Mouse (Mus musculus): Measurements from ENCODE around the gene Lonp1.
"Not testable (repeated sequence)": the region's sequence is repeated elsewhere in the genome, so short reads cannot be mapped to it uniquely, and the experiment has no call there.

Gene Lonp1

DNA sequence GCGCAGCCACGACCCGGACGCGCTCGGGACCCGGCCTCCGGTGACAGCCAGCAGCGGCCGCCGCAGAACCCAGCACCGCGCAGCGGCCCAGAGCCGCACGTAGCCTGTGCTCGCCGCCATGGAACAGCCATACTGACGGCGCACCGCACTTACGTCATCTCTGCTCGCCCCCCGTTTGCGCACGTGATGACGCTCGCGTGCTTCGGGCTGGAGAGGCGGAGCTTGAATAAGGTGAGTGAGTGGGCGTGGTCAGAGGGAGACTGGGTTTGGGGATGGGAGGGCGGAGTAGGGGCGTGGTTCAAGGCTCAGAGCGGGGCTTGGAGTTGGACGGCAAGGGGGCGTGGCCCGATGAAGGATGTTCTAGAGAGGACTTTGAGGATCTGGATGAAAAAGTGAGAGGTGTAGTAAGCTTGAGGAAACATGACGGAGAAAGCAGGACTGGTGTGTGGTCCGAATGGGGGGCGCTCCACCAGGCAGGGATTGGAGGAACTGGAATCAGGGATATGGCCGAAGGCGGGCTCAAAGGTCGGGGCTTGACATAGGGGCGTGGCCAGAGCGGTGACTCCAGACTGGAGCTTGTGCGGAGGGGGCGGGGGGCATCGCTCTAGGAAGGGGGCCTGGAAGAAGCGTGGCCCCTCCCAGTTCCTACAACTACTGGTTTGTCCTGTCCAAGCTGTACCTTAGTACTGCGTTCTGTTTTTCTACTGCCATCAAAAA lies at the start of gene Lonp1:
Lonp1 (minus strand) TSS at position 134 of the 717 bp plus-strand sequence.
- DNase-seq, result peak; percentile 98

DNA sequence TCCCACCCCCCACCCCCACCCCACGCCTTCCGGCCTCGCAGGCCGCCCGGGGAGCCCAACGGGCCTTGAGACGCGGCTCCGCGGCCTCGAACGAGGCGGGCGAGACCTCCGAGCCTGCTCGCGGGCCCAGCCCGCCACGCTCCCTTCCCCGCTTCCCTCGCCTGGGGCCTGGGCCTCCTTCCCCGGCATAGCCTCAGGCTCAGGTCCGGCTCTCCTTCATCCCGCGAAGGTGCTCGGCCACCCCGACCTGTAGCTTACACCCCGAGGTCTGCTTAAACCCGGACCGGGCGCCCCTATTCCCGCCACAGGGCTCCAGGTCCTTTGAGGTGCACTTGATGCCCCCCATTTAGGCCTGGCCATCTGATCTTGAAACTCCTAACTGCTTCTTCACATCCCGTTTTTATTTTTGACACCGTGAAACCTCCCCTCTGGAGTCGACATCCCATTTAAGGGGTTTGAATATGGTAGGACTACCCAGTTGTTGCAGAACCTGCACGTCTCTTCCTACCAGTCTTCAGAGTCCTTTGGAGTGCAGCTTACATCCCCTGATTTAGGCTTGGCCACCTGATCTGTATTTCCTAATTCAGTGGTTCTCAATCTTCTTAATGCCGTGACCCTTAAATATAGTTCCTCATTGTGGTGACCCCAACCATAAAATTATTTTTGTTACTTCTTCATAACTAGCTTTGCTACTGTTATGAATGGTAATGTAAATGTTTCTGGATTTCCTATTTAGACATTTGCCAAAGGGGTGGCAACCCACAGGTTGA lies 47.1 kb upstream of the Lonp1 start:
- DNase-seq, result no peak

DNA sequence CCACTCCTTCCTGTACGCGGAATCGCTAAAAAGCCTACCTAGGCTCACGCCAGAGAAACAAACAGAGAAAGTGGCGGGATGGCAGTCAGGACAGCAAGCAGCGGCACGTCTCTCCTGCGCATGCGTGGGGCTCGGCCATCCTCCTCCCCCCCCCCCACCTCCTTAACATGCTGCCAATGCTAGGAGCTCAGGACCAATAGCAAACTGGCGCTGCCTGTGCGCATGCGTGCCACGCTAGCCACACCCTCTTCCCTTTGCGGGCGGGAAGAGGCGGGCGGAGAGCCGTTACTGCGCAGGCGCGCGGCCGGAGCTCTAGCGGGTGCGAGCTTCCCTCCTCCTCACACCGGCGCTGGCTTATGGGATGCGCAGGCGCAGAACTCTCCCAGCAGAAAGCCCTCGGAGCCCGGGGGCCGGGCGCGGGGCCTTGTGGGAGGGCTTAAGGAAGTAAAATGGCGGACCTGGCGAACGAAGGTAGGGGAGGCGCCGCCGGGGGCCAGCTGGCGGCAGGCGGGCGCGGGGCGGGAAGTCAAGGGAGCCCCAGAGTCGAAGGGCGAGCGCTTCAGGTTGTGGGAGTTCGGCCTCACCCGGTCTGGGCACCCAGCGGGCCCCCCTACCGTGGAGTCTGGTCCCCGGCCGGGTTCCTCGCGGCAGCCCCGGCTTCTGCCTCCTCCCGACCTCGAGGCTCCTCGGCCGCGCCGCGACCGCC lies 46.4 kb upstream of the Lonp1 start, which contains the start of gene Ranbp3:
Ranbp3 (plus strand) TSS at position 354 of the 706 bp plus-strand sequence.
- peak; percentile 100 for DNase-seq

DNA sequence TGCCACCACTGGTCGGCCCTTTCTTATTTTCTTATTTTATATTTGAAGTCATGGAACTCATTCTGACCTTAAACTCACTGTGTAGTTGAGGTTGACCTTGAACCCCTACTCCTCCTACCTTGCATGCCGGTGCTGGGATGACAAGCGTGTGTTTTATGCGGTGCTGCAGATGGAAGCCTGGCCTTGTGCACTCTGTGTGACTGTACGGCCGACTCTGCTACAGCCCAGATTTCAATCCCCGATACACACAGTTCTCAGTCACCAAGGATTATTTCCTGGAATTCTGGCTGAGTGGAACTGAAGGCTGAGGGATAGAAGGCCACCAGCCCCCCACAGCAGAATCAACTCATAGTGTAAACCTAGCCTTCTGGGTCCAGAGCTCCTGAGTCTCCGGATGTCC lies 43.1 kb upstream of the Lonp1 start:
- DNase-seq, result no peak

DNA sequence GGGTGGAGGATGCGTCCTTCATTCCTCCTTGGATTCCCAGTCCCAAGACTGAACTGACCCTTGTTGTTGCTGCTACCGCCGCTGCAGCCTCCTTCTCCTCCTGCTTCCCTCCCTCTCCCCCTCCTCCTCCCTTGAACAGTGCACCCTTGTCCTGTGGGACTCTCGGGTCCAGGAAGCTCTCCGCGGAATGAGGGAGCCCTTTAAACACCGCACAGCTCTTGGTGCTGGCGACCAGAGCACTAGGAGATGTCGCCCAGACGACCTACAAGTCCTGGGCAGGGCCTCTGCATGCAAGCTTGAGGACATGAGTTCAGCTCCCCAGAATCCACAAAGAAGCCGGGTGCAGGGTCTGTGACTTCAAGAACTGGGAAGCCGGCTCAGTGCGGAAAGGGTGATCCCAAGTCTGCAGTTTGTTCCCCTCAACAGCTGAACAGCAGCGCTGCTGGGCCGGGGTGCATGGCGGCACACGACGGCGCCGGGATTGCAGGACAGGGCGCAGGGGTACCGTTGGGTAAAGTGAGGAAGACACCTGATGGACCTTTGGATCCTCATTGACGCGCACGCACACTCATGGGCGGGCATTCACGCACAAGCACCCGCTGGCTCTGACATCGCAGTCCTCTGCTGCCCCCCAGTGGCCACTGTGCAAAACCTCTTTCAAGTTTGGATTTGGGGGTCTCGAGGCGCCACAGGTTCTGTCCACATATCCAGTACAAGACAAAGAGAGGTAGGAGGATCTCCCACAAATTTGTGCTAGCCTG lies 41.9 kb upstream of the Lonp1 start:
- peak; percentile 86 for DNase-seq

DNA sequence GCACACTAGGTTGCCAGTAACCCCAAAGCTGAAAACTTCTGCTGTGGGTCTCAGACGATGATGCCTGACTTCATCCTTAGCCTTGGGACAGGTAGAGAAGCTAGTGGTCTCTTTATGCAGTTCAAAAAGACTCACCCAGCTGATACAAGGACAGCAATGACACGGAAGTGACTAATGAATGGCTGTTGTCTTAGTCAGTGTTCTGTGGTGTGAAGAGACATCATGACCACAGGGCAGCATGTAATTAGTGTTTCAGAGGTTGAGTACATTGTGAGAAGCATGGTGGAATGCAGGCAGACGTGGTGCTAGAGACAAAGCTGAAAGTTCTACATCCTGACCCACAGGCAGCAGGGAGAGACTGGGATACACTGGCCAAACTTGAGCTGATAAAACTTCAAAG lies 40.9 kb upstream of the Lonp1 start:
- DNase-seq, result no peak

DNA sequence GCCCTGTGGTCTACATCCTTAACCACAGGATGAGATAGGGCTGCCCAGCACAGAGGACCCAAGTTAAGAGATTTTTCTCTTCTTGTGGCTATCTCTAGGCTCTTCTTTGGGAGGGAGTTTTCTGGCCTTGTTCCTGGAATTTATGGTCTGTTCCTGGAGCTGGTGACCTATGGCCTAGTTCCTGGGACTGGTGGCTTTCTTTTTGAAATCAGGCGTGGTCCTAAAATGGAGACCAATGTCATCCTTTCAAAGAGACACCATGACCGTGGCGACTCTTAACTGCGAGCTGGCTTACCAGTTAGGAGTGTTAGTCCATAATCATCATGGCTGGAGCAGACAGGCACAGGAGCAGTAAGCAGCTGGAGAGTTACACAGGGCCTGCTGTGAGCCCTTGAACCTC lies 39.7 kb upstream of the Lonp1 start:
- no peak for DNase-seq

DNA sequence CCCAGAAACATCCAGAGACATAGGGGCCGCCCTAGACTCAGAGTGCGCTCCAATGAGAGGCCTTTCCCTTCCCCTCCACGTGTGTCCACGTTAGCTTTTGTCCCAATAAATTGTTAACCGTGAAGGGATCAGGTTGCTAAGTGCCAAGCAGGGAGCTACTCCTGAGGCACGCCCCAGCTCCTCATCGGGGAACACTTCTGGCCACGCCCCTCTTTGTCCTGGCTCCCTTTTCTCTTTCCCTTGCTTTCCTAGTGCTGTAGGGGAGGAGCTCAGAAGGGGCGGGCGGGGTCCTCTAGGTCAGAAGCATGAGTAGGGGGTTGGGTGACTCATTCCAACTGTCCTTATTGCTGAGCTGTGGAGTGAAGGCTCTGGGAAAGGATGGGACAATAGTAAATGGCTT lies 37.6 kb upstream of the Lonp1 start:
- DNase-seq, result no peak

DNA sequence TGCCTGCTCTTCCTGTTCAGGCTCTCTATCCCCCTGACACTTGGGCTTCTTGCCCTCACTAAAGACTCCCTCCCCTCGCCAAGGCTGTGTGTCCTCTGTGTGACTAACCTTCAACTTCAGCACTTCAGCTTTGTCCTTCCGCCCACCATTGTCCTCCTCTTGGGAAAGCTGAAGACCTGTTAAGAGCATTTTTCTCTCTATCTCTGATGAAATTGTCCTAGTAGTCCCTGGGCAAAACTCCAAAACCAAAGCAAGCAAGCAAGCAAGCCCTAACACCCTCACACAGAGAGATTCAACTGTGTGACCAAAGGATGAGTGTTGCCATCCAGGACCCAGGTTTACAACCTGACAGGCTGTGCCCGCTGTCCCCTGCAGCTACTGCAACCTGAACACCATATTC lies 37.0 kb upstream of the Lonp1 start:
- no peak for DNase-seq

DNA sequence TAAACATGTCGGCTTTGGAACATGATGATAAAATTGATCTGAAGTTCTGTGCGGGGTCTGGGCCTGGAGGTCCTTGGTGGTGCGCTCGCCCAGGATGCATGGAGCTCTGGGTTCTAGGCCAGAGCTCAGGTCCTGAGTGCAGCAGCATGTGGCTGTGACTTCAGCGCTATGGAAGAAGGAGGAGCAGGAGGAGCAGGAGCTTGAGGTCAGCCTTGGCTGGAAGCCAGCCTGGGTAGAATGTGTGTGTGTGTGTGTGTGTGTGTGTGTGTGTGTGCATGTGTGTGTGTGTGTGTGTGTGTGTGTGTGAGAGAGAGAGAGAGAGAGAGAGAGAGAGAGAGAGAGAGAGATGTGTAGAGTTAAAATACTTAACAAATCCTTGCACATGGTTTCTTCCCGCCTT lies 29.5 kb upstream of the Lonp1 start:
- DNase-seq, result no peak

DNA sequence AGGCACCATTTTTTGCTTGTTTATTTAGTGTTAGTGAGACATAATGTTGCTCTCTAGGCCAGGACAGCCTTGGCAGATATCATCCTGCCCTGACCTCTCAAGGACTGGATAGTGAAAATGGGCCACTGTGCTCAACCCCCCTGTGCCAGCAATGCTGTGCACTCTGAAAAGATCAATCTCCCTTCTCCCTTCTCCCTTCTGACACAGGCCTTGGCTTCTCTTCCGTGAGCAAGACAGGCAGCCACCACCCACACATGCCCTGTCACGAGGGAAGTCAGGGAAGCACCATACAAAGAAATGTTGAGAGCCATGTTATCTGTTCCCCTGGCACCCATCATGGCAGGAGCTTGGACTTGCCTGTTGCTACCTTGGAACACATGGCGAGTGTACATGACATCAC lies 28.6 kb upstream of the Lonp1 start:
- DNase-seq, result no peak

DNA sequence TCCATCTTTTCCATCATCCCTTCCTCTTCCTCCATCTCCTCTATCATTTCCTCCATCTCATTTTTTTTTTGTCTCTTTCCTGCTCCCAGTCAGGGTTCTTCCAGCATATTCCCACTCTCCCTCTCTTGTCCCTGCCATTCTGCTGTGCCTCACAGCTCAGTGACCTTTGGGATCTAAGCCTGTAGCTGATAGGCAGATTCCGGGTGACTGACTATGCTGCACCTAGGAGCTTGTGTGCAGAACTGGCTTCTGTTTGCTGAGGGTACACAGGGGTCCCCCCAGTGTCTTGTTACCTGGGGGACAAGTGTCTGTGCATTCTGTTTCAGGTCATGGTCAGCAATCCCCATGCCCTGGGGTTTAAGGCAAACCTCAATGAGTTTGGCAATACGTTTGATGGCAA lies 28.1 kb upstream of the Lonp1 start:
- no peak for DNase-seq

DNA sequence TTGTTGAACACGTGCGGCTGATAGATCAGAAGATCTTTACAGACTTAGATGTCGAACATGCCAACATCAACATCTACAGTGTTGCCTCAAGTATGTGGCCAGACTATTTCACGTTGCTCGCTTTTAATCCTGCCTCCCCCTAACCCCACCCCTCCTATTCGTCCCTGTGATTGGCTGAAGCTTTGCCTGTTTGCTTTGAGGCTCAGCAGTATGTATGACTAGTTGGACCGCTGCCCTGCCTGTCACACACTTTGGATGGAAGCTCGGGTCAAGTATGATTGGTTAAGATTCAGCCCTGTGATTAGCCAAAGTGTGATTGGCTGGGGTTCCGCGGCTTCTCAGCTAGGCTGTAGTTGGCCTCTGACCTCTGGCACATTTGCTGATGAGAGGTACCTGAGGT lies 25.1 kb upstream of the Lonp1 start:
- DNase-seq, result peak; percentile 51

DNA sequence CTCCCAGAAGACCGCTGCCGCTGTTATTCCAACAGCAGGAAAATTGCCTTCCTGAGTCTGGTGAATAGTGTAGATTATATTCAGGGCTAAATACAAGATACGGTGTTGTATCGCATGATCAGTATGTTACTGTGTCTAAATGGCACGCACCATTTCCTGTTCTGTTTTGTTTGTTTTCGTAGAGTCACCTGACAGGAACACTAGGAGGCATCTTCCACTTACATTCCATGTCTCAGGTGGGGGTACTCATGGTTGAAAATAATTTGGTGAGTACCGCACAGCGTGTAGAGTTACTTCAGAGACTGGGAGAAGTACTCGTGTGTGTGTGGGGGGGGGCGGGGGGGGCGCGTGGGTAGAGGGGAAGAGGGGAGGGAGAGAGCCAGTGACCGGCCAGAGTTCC lies 20.9 kb upstream of the Lonp1 start:
- no peak for DNase-seq

DNA sequence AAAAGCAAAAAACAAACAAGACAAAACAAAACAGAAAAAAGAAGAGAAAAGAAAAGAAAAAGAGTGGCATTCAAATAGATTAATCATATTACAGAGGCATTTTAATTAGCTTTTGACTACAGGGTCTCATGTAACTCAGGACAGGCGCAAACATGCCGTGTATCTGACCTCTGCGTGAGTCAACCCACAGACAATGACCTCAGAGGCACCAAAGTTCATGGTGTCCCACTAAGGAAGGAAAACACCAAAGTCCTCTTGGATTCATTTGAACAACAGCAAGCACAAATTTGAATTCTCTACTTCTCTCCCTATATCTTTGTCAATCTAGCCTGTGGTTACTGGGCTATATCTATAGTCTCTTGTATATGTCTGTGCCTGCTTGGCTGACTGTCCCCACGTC lies 16.6 kb upstream of the Lonp1 start:
- no peak for DNase-seq

DNA sequence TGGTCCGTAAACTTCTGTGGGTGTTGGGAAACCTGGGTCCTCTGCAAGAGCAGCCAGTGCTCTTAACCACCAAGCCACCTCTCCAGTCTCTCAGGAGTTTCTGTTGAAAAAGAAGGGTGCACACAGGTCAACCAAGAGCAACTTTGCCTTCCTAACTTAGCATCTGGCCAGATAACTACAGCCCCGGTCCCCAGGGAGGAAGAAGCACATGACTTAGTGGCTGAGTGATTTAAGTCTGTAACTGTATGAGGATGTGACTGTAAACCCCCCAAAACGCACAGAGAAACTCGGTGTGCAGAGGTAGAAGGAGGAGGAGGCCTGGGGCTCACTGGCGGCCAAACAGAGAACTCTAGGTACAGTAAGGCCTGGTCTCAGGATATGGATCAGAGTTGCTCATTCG lies 7.3 kb upstream of the Lonp1 start:
- DNase-seq, result no peak

DNA sequence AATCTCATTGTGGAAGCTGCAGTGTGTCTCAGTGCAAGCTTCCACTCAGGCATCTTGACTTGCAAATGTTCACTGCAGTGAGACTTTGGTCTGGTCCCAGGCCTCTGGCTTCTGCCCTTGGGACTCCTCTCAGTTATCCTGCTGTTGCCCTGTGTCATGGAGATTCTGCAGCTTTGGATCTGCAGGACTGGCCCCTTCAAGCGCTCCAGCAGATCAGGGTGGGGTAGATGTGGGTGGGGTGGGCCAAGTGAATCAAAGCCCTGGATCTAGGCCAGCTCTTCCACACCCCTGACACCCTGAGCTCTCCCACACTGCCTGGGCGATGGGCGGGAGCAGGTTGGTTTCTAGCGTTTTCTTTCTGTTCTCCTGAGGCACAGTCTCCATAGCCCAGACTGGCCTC lies 5.1 kb upstream of the Lonp1 start:
- DNase-seq, result no peak

DNA sequence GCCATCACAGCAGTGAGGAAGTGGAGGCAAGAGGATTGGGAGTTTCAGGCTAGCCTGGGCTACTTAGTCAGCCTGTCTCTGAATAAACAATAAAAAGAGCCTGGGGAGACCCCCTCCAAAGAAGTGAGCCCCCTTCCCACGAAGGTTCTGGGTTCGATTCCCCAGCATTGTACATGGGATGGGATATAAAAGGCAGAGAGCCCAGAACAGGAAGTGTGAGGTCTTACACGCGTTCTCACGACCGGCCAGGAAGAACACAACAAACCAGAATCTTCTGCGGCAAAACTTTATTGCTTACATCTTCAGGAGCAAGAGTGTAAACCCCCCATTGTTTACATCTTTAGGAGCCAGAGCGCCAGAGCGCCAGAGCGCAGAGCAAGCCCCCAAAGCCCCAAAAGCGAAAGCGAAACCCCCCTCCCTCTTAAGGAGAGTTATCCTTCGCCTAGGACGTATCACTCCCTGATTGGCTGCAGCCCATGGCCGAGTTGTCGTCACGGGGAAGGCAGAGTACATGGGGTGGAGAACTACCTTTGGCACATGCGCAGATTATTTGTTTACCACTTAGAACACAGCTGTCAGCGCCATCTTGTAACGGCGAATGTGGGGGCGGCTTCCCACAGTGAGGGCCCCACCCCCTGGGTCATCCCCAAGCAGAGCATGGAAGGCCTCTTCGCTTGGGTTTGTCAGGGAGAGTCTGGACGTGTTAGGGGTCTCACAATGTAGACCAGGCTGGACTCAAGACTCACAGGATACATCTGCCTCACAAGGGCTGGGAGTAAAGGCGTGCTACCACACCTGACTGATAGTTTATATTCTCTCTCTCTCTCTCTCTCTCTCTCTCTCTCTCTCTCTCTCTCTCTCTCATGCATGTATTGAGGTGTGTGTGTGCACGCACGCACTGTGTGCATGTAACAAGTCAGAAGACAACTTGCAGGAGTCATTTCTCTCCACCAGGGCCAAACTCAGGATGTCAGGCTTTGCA lies 3.4 kb upstream of the Lonp1 start:
- DNase-seq, result not testable (repeated sequence)

DNA sequence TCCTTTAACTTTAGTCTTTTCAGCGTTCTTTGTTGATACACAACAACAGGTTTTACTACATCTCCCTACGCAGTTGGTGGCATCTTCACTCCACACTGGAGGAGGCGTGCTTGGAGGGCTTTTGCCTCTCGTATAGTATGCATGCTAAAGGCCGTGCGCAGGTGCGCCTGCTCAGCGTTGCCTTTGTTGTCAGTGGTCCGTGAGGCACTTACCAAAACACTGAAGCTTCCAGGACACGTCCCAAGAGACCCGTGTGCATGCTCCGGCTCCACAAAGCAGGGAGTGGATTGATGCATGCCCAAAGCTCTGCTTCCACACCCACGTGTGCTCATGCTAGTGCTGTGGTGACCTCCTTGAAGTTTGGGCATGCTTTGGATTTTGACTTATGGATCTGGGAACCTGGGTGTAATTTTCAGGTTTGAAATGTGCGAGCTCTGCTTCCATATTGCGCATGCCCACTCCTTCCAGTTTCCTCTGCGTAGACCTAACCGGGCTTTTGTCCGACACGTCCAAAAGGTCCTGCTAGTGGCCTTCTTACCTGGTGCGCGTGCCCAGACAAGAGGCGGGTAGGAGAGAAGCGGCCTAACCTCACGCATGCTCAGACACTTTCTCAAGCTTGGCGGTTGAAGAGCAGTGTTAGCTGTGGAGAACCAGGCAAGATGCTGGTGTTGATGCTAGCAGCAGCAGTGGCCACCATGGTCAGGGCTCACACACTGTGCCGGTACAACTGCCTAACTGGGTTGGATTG lies 1.0 kb upstream of the Lonp1 start, which contains the start of gene Catsperd:
Catsperd (plus strand) TSS at position 614 of the 748 bp plus-strand sequence.
- peak; percentile 73 for DNase-seq

DNA sequence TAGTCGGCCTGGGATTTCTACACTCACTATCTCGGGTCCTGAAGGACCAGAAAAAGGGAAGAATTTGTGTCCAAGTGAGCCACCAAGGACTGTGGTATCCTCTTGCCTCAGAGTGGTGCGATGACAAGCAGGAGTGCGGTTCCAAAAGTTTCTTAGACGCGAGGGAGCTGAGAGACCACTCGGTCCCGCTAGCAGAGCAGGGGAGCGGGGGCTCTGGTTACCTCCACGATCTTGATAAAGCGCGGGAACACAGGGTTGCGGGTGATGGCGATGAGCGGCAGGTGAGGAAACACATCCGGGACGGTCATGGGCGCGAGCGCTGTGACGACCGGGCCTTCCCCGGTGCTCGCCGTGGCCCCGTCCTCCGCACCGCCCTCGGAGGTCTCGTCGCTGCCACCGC lies 427 bp downstream of the Lonp1 start:
- DNase-seq, result no peak

DNA sequence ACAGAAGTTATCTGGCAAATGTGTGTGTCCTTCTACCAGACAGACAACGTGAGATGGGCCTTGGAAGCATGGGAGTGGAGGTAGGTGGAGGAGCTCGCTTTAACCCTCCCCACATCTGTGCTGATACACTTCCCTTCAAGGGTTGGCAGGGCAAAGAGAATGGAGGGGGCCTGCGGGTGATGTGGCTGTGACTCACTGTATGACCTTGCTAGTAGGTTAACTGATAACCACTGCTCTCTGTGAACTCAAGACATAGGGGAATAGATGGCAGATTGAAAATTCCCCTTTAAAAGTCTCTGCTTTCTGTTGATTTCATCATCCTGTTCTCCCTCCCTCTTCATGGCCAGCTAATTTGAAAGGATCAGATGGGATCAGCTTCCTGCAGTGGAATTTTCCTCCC lies 1.2 kb downstream of the Lonp1 start:
- DNase-seq, result no peak

Data from kidney, postnatal 14 days (tissue).